Mouse (Mus musculus): ENCODE measurements around the gene Gcfc2. TPM values are rescaled to one million over a fixed set of nuclear protein-coding genes. Genes with fewer than 3 reads are reported as not detected.
A peak's percentile ranks its signal among the peaks of the same experiment; 100 is the strongest.

Gcfc2 gene
- total and polyA plus RNA-seq, 3 experiments, result 9.8 to 15.1 TPM; not detected in 1

GRCm38 (mm10) chr6:81960284-81960683, 36.8 kb downstream of the Gcfc2 start:
- DNase-seq (ENCODE audit: low read depth, low spot score), result no peak
- Histone ChIP-seq H3K9ac (ENCODE audit: control insufficient read depth, low read depth, low read length, poor library complexity, severe bottlenecking) (no peak overlapping the region), H3K4me1 (ENCODE audit: control insufficient read depth in 1 of 2, insufficient read depth in 2 of 2, low read length in 2 of 2) (peaks cover 0 to 4% of the 10 kb centered on the region in 2 experiments; a peak in 1 of 4 replicates), H3K4me3 (ENCODE audit: control insufficient read depth in 1 of 2, insufficient read depth in 1 of 2, low read depth in 2 of 2, low read length in 2 of 2) (no peak overlapping the region), H3K27me3 (ENCODE audit: control insufficient read depth in 1 of 2, insufficient read depth in 2 of 2, low read length in 2 of 2) (no peaks in the 10 kb centered on the region), H3K9me3 (replicated peaks; ENCODE audit: insufficient read depth, low read length) (no peaks in the 10 kb centered on the region), H3K36me3 (ENCODE audit: control insufficient read depth in 1 of 2, insufficient read depth in 2 of 2, low read length in 2 of 2) (peaks cover 3 to 24% of the 10 kb centered on the region in 2 experiments; a peak in 3 of 4 replicates), H3K79me2 (ENCODE audit: control insufficient read depth, insufficient read depth, low read length, poor library complexity) (peaks cover 11% of the 10 kb centered on the region), H3K27ac (ENCODE audit: control insufficient read depth, low read depth, low read length) (no peak overlapping the region)
- peak; percentile 22 to 36 (median 36); a peak in 4 of 6 replicates for TF ChIP-seq CTCF (IDR thresholded peaks at IDR 0.05 in 2 of 3, conservative IDR thresholded peaks at IDR 0.05 in 1 of 3; ENCODE audit: control insufficient read depth in 1 of 3, insufficient read depth in 1 of 3, low read depth in 2 of 3, low read length in 3 of 3, poor library complexity in 1 of 3, severe bottlenecking in 1 of 3)
- no peak for TF ChIP-seq MXI1 (IDR thresholded peaks at IDR 0.05; ENCODE audit: low read depth, low read length)
- no peak for TF ChIP-seq GABPA (IDR thresholded peaks at IDR 0.05; ENCODE audit: low read depth, low read length)
- no peak for TF ChIP-seq ZMIZ1 (IDR thresholded peaks at IDR 0.05; ENCODE audit: low read depth, low read length)

DNA sequence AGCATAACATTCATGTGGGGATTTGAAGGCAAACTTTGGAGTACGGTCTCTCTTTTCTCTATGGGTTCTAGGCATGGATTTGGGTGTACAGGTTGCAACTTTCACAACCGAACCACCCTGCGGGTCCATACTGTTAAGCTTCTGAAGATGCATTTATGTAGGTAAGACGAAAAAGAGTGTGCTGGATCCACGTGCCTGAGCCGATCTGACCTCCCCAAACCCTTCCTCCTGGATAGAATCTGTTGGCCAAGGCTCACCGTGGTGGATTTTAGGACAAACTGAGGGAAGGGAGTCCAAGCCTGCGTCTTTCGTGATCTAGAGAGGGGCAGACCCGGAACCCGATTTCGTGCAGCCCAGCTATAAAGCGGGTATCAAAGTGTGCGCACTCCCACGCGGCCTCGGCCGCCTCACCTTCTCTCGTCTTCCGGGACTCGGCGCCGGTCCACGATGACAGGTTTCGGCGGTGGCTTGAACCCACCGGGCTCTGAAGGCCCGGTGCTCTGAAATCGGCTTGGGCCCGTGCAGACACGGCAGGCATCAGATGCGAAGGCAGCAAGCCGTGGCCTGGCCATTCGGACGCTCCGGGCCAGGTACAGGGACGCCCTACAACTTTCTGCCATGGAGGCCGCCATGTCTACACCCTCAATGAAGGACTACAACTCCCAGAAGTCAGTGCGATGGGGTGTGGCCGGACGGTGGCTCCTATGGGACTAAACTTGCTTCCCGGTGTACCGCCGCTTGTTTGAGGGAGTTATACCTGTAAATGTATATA, 42.0 kb downstream of the Gcfc2 start, which contains the start of gene Mrpl19:
Gene Mrpl19, minus strand, starts transcription at position 663 of the 772 bp plus-strand sequence.
- peaks cover 3 to 9% of the 10 kb centered on the region in 2 experiments for H3K36me3 ChIP-seq (ENCODE audit: control insufficient read depth in 1 of 2, insufficient read depth in 2 of 2, low read length in 2 of 2)
- peak within 1 kb of the TSS; percentile 53 for H3K27ac ChIP-seq (ENCODE audit: control insufficient read depth, low read depth, low read length)
- peak; percentile 88; the same call in 1 of the 2 replicates for TF ChIP-seq MXI1 (IDR thresholded peaks at IDR 0.05; ENCODE audit: low read depth, low read length)
- no peak for TF ChIP-seq SMC3 (IDR thresholded peaks at IDR 0.05; ENCODE audit: low read depth, low read length)
- TF ChIP-seq POLR2AphosphoS5 (IDR thresholded peaks at IDR 0.05; ENCODE audit: borderline replicate concordance, low read depth, low read length), result no peak
- TF ChIP-seq ZNF384 (IDR thresholded peaks at IDR 0.05; ENCODE audit: low read depth, low read length), result 0 out of 2 replicates have a peak, but pooled peaks have one; percentile 24
- TF ChIP-seq MAZ (IDR thresholded peaks at IDR 0.05; ENCODE audit: low read depth, low read length), result peak; percentile 64; the same call in 1 of the 2 replicates
- no peak; the same call in 1 of the 2 replicates for TF ChIP-seq UBTF (IDR thresholded peaks at IDR 0.05; ENCODE audit: borderline replicate concordance, insufficient read depth, low read depth, low read length)
- peak; percentile 100 for TF ChIP-seq HCFC1 (IDR thresholded peaks at IDR 0.05; ENCODE audit: low read depth, low read length)
- no peak for TF ChIP-seq POLR2AphosphoS2 (IDR thresholded peaks at IDR 0.05; ENCODE audit: low read length)
- no peak for TF ChIP-seq EP300 (IDR thresholded peaks at IDR 0.05; ENCODE audit: low read depth in 1 of 2, low read length in 2 of 2)
- no peak for TF ChIP-seq ZC3H11A (IDR thresholded peaks at IDR 0.05; ENCODE audit: low read depth, low read length)
- TF ChIP-seq ZMIZ1 (IDR thresholded peaks at IDR 0.05; ENCODE audit: low read depth, low read length), result 0 out of 2 replicates have a peak, but pooled peaks have one; percentile 27
- peak; percentile 88 for TF ChIP-seq MYC (IDR thresholded peaks at IDR 0.05; ENCODE audit: low read depth, low read length)
- no peak for TF ChIP-seq JUND (IDR thresholded peaks at IDR 0.05; ENCODE audit: low read depth, low read length)
- no peak for TF ChIP-seq USF1 (IDR thresholded peaks at IDR 0.05; ENCODE audit: low read depth, low read length)
- no peak for TF ChIP-seq GABPA (IDR thresholded peaks at IDR 0.05; ENCODE audit: low read depth, low read length)
- no peak for TF ChIP-seq USF2 (IDR thresholded peaks at IDR 0.05; ENCODE audit: borderline replicate concordance in 1 of 2, insufficient read depth in 1 of 2, low read depth in 1 of 2, low read length in 2 of 2)
- TF ChIP-seq MEF2A (IDR thresholded peaks at IDR 0.05; ENCODE audit: extremely low read depth, insufficient replicate concordance, low read depth, low read length, poor library complexity, severe bottlenecking), result no peak
- no peak for TF ChIP-seq ZKSCAN1 (IDR thresholded peaks at IDR 0.05; ENCODE audit: low read depth, low read length)
- TF ChIP-seq RCOR1 (IDR thresholded peaks at IDR 0.05; ENCODE audit: low read depth, low read length), result no peak
- TF ChIP-seq RAD21 (IDR thresholded peaks at IDR 0.05; ENCODE audit: low read depth, low read length), result no peak
- no peak for TF ChIP-seq GATA1 (IDR thresholded peaks at IDR 0.05; ENCODE audit: low read depth, low read length)
- TF ChIP-seq TCF12 (IDR thresholded peaks at IDR 0.05; ENCODE audit: low read depth, low read length), result peak; percentile 75
- peak; percentile 98 for TF ChIP-seq KAT2A (conservative IDR thresholded peaks at IDR 0.05; ENCODE audit: low read depth, low read length)
- no peak for TF ChIP-seq BHLHE40 (IDR thresholded peaks at IDR 0.05; ENCODE audit: borderline replicate concordance, low read depth, low read length)
- TF ChIP-seq ELF1 (IDR thresholded peaks at IDR 0.05; ENCODE audit: low read depth, low read length), result peak; percentile 80
- peak; percentile 45 for TF ChIP-seq NELFE (IDR thresholded peaks at IDR 0.05; ENCODE audit: low read depth, low read length)
- no peak for TF ChIP-seq MAFK (IDR thresholded peaks at IDR 0.05; ENCODE audit: borderline replicate concordance, low read depth, low read length)

More for the DNA sequence above, 42.0 kb downstream of the Gcfc2 start, which contains the start of gene Mrpl19:
- H3K27me3 ChIP-seq (ENCODE audit: control insufficient read depth in 1 of 2, insufficient read depth in 2 of 2, low read length in 2 of 2), result peaks cover 0 to 2% of the 10 kb centered on the region in 2 experiments; a peak in 1 of 4 replicates
- DNase-seq (ENCODE audit: low read depth, low spot score), result peak; percentile 93
- H3K9ac ChIP-seq (ENCODE audit: control insufficient read depth, low read depth, low read length, poor library complexity, severe bottlenecking), result peak within 1 kb of the TSS; percentile 90
- H3K4me1 ChIP-seq (ENCODE audit: control insufficient read depth in 1 of 2, insufficient read depth in 2 of 2, low read length in 2 of 2), result peaks cover 0 to 4% of the 10 kb centered on the region in 2 experiments; a peak in 1 of 4 replicates
- no peaks in the 10 kb centered on the region for H3K9me3 ChIP-seq (replicated peaks; ENCODE audit: insufficient read depth, low read length)
- peak within 1 kb of the TSS; percentile 84 to 91 for H3K4me3 ChIP-seq (ENCODE audit: control insufficient read depth in 1 of 2, insufficient read depth in 1 of 2, low read depth in 2 of 2, low read length in 2 of 2)
- H3K79me2 ChIP-seq (ENCODE audit: control insufficient read depth, insufficient read depth, low read length, poor library complexity), result peaks cover 15% of the 10 kb centered on the region

Data from MEL (cell line).